Mouse (Mus musculus): Measurements from ENCODE around the gene Zfp40. TPM values are rescaled to one million over a fixed set of nuclear protein-coding genes. Genes with fewer than 3 reads are reported as not detected.

Zfp40 gene
- total RNA-seq (2023): 10 to 100 TPM; 10.5 to 11.7 TPM

DNA sequence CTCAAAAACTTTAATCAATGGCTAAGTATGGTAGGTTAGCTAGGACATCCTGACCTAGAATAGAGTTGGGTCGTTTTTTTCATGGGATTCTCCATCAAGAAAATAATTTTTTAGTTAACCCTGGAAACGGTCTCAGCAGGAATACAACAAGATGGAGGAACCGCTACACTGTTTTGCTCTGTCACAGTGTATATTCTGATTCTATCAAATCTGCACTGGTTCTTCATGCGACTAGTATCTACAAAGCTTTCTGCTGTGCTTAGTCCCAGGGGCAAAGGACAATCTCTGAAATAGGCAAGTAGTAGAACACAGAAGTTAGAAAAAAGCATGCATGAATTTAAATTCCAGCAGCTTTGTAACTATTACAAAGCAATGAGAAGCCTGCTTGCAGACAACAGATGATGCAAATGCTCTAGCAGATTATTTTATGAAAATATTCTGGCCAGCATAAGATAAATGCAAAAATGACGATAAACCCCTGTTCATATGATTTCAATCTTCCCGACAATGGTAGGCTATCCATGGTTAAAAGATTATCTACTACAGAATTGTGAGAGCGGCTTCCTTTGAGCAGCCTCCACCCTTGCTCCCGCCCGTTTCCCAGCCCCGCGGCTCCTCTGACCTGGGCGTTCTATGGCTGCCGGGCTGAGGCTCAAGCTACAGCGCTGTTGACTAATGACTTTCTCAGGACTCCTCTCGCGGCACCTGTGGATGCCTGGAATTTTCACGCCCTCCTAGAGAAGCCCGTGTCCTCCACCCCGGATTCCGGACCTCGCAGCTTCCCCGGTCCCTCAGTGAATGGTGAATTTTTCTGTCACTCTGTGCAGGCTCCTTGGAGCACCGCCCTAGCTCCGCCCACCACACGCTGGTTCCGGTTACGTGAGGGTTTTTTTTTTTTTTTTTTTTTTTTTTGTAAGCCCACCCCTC lies at the start of gene Zfp40:
TSS of gene Zfp40 (minus strand) at position 800 of the 927 bp plus-strand sequence.

Other genes with a start within 250 kb of the Zfp40 start
- gene Vmn2r-ps130, start 132.1 kb downstream of the Zfp40 start, total RNA-seq (2023): not detected
- not detected for gene Vmn2r114, start 119.3 kb upstream of the Zfp40 start, total RNA-seq (2023)
- not detected for gene Vmn2r115, start 150.5 kb upstream of the Zfp40 start, total RNA-seq (2023)
- not detected for gene Vmn2r116, start 191.4 kb upstream of the Zfp40 start, total RNA-seq (2023)